Mouse (Mus musculus) 3134 (cell line): Measurements from ENCODE around the gene A430005L14Rik.
A peak's percentile ranks its signal among the peaks of the same experiment; 100 is the strongest.

Source experiments
- DNase-seq: peaks from one replicate; pipeline ENCODE4 v3.0.0-alpha.2; 2011; ENCODE audit warnings: low spot score; ENCODE audit not compliant: insufficient read length; ENCODE audit errors: extremely low read depth

Gene A430005L14Rik

DNA sequence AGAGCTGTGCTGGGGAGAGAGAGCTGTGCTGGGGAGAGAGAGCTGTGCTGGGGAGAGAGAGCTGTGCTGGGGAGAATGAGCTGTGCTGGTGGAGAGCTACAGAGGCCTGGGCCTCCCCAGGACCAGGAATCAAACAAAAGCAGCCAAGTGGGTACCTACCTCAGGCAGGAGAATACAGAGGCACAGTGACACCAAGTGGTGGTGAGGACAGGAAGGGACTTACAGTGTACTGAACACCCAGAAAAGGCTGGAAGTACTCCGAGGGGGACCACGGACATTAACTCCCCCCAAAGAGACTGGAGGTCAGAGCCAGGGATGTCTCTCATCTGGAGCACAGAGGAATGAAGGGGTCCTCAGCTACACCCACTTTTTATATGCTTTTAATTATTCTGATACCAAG lies 11.0 kb downstream of the A430005L14Rik start:
- no peak for DNase-seq

DNA sequence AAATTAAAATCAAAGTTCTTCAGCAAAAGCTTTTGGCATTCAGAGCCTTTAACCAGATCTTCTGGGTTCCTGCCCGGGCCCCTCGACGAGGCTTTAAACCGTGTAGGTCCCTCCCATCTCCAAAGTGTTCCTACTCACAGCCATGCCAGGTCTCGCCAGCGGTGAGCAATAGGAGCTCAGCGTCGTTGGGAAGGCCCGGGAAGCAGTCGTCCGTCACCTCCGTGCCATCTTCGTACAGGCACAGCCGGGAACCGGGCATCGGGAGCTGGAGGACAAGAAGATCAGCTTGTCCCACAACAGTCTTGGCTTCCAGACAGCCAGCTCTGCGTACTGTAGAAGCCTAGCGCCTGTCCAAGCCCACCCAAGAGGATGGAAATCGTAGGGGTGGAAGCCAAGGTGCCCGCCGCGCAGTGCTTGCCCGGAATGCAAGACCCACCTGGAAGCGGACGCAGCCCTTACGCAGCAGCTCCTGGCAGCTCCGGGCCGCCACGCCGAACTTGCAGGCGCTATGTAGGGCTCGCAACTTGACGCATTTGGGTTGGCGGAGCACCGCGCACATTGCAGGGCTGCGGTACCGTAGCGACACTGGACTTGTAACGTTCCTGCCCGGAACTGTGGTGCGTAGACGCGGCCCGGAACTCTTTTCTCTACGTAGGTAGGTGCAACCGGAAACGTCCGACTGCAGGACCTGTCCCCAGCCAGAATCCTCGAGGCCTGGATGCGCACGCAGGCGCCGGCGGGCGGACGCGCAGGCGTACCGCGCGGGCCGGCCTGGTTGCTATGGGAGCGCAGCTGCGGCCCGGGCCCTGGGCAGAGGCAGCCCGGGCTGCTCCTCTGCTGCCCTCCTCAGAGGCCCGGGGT lies 17.6 kb downstream of the A430005L14Rik start, which contains the start of the genes Dffb and Cep104:
TSS of gene Dffb (minus strand) at position 696 of the 861 bp plus-strand sequence.
TSS of gene Cep104 (plus strand) at position 764 of the 861 bp plus-strand sequence.
- peak; percentile 84 for DNase-seq

DNA sequence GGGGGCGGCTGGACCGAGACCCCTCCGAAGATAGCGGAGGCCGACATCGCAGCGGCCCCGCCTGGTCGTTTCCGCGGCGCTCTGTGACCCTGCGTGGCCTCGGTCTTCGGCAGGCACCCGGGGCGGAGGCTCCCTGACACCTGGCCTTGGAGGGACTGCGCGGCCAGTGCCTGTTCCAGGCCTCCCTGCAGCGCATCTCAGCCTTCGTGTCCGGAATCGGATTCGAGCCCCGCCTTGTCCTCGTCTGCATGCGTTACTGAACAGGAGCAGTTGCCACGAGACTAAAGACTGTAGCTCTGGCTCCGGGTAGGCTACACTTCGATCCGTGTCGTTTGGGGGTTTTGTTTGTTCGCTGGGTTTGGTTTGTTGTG lies 18.2 kb downstream of the A430005L14Rik start:
- no peak for DNase-seq

DNA sequence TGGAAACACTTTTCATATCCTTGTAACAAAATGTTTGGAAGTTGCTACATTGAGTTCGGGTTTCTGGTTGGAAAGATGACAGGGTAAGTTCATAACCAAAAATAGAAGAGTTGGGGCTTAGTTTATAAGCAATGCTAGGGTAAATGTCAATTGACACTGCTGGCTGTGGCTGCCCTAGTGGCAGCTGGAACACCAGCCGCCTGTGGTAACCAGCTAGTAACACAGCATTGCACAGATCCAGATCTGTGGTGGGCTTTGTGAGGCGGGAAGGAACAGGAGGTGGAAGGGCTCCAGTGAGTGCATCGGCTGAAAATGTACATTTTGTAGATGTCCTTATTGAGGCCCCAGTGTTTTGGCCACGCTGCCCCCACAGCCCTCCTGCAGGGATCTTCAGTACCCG lies 18.7 kb downstream of the A430005L14Rik start:
- no peak for DNase-seq

DNA sequence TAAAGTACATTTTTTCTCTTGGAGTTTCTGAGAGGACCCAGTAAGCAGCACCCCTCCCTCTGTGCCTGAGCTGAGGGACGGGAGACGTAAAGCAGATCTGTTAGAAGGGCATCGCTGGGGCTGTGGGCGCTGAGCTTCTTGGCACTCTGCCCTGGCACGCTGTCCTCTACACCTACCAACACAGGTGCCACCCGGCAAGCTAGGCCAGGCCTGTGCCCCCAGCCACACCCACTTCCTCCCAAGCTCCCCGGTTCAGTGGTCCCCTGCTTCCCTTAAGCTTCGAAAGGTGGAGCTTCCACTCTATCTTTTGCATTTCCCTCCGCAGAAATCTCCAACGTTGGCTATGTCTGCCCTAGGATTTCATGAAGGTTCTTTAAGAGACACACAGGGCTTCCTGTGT lies 22.2 kb downstream of the A430005L14Rik start:
- DNase-seq, result no peak

DNA sequence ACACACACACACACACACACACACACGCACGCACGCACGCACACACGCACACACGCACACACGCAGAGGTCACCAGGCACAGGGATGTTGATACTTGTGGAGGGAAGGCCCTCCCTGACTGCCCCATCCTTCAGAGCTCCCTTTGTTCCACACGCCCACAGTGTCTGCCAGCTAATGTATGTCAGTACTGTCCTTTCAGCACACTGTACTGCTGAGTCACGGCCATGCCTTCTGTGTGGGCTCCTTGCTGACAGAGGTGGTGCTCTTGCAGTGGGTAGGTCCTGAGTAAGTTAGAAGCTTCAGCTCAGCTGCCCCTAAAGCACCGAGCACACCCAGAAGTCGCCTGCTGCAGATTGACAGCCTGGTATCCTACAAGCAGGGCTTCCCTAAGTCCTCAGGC lies 23.4 kb downstream of the A430005L14Rik start:
- no peak for DNase-seq

DNA sequence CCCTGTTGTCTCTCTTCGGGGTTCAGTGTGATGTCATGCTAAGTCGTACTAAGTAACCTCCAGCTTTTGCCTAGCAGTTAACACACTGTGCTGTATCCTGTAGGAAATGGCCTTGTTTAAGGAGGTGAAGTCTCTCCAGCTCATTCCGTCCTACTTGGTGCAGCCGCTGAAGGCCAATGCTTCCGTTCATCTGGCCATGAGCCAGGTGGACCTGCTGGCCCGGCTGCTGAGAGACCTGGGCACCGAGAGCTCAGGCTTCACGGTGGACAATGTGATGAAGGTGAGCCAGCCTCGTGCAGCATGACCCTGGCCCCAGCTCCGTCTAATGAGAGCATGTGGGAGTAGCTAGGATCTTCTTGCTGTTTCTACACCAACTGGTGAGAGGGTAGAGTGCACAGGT lies 35.7 kb downstream of the A430005L14Rik start:
- DNase-seq, result no peak

DNA sequence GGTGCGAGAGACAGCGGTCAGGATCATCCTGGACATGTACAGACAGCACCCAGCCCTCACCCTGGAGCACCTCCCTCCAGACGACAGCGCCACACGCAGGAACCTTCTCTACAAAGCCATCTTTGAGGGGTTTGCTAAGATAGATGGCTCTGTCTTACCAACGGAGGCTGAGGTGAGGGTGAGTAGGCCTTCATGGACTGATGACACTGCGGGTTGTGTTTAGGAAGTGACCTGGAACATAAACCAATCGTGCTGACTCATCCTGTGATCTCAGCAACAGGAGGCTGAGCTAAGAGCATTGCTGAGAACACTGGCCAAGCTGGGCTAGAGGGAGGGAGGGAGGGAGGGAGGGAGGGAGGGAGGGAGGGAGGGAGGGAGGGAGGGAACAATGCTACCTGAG lies 36.5 kb downstream of the A430005L14Rik start:
- DNase-seq, result no peak

DNA sequence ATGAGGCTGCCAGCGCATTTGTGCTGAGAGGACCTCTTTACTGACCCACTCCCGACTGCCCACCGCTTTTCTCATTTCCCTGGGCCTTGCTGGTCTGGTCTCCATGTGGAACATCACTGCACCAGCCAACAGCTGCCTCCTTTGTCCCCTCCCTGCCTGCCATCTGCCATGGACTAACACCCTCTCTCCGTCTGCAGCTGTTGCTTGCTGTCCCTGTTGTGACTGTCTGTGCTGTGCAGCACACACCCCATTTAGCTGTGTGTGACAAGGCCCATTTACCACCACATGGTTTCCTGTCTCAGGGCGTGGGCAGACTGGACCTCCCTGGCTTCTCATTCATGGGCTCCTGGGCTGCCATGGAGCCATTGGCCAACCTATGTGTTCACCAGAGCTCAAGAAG lies 48.5 kb downstream of the A430005L14Rik start:
- no peak for DNase-seq

DNA sequence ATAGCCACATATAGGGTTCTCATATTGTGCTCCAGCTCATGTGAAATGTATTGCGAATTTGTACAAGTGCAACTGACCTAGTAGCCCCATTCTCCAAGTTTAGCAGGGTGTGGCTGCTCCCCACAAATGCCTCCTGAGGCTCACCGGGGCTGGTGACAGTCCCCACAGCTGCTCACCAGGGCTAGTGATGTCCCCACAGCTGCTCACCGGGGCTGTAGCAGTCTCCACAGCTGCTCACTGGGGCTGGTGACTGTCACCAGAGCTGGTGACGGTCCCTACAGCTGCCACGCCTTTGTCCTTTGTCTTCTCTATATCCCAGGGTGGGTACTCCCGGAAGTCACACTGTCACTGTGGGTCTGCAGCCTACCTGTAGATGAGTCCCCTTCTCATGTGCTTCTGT lies 49.2 kb downstream of the A430005L14Rik start:
- DNase-seq, result no peak

DNA sequence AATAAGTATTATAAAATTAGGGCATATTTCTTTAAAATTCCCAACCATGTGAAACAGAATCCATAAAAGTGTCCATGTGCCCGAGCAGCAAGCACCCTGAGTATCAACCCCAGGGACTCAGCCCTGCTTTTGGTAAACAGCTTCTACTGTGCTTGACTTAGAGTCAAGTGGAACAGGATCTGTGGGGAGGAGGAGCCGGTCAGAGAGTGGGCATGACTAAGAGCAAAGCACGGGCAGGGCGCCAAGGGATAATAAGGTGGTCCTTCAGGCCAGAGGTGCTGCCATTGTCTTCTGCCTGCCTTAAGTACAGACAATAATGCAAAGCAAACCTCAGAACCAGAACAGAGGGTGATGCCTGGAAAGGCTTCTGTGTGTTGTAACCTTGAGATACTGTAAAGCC lies 50.7 kb downstream of the A430005L14Rik start:
- DNase-seq, result no peak

DNA sequence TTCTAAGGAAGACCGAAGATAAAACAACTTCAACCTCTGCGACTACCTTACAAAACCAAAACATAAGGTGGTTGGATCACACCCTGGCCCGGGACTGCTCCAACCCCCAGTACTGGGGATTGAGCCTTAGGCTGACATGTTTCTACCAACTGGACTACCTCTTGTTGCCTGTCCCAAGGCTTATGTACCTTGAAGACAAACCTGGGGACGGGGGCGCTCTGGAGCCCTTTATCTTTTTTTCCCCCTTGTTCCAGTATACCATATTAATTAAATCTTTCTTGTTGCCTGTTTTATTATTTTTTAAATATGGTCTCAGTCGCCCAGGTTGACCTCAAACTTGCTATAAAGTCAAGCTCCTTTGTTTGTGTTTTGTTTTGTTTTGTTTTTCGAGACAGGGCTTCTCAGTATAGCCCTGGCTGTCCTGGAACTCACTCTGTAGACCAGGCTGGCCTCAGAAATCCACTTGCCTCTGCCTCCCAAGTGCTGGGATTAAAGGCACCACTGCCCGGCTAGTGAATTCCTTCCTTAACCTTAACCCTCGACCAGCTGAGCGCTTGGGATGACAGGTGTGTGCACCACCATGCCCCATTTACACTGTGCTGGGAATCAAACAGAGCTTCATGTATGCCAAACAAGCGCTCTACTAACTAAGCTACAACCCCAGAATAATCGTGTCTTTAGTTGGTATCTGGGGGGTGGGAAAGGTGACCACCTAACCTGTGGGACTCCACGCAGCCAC lies 54.0 kb downstream of the A430005L14Rik start:
- DNase-seq, result no peak
